Mouse (Mus musculus): ENCODE measurements around the gene Cfap73. TPM values are rescaled to one million over a fixed set of nuclear protein-coding genes. Genes with fewer than 3 reads are reported as not detected.

The Cfap73 gene
- total and polyA plus RNA-seq, 3 experiments = 0.25 TPM; not detected in 2

DNA sequence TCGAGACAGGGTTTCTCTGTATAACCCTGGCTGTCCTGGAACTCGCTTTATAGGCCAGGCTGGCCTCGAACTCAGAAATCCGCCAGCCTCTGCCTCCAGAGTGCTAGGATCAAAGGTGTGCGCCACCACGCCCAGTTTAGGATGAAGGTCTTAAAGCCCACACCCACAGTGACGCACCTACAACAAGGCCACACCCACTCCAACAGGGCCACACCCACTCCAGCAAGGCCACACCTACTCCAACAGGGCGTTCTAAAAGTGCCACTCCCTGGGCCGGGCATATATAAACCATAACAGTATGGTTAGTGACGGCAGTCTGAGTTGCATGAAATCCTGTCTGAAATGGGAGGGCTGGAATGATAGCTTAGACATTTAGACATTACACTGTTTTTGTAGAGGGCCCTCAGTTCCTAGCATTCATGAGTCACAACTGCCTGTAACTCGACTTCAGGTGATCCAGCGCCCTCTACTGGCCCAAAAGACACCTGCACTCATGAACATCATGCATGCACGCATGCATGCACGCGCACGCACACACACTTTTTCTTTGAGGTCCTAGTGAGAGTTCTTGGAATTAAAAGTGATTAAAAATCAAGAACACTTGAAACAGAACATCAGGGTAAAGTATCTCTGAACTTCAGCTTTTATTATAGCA, 43.6 kb downstream of the Cfap73 start (continued):
- TF ChIP-seq ZNF384 (IDR thresholded peaks at IDR 0.05; ENCODE audit: low read depth, low read length) (no peak), NELFE (IDR thresholded peaks at IDR 0.05; ENCODE audit: low read depth, low read length) (no peak)

DNA sequence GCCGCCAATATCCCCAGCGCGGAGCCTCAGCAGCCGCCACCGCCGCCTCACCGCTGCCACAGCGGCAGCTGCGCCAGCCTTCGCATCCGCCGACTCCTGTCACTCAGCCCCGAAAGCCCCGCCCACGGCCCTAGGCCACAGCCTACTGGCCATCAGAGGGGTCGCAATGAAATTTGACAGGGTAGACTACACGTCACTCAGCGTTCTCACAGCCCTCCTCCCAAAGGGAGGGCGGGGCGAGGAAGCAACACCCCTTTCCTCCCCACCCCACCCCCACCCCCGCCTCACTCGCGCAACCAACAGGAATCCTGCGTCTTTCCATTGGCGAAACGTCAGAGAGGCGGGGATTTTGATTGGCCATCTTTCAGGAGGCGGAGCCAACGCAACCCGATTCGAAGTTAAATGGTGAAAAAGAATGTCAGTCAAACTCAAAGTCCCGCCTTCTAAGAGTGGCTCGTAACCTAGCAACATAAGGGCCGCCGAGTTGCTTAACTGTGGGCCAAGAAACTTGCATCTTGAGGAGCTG, 45.4 kb downstream of the Cfap73 start, which contains the start of the genes Tpcn1 and Iqcd:
Gene Tpcn1 (minus strand): TSS at position 105 of the 526 bp plus-strand sequence.
Gene Iqcd (plus strand): TSS at position 448 of the 526 bp plus-strand sequence.
- TF ChIP-seq SIN3A (IDR thresholded peaks at IDR 0.05; ENCODE audit: low read length) (peak; percentile 30; the same call in 1 of the 2 replicates), EP300 (IDR thresholded peaks at IDR 0.05; ENCODE audit: low read depth in 1 of 2, low read length in 2 of 2) (no peak), UBTF (IDR thresholded peaks at IDR 0.05; ENCODE audit: borderline replicate concordance, insufficient read depth, low read depth, low read length) (0 out of 2 replicates have a peak, but pooled peaks have one; percentile 5), POLR2AphosphoS2 (IDR thresholded peaks at IDR 0.05; ENCODE audit: low read length) (peak; percentile 42; the same call in 1 of the 2 replicates), MAFK (IDR thresholded peaks at IDR 0.05; ENCODE audit: borderline replicate concordance, low read depth, low read length) (no peak), CHD2 (IDR thresholded peaks at IDR 0.05; ENCODE audit: low read length) (peak; percentile 86), ZMIZ1 (IDR thresholded peaks at IDR 0.05; ENCODE audit: low read depth, low read length) (peak; percentile 63; the same call in 1 of the 2 replicates), MXI1 (IDR thresholded peaks at IDR 0.05; ENCODE audit: low read depth, low read length) (peak; percentile 65), TCF12 (IDR thresholded peaks at IDR 0.05; ENCODE audit: low read depth, low read length) (peak; percentile 39; the same call in 1 of the 2 replicates), HCFC1 (IDR thresholded peaks at IDR 0.05; ENCODE audit: low read depth, low read length) (peak; percentile 74), TBP (IDR thresholded peaks at IDR 0.05; ENCODE audit: low read depth, low read length) (peak; percentile 29; the same call in 1 of the 2 replicates), POLR2A (IDR thresholded peaks at IDR 0.05; ENCODE audit: control insufficient read depth in 1 of 2, insufficient read depth in 1 of 2, low read depth in 1 of 2, low read length in 2 of 2, poor library complexity in 1 of 2) (peak; percentile 84 to 96; a peak in 3 of 4 replicates), USF1 (IDR thresholded peaks at IDR 0.05; ENCODE audit: low read depth, low read length) (no peak), POLR2AphosphoS5 (IDR thresholded peaks at IDR 0.05; ENCODE audit: borderline replicate concordance, low read depth, low read length) (no peak), NRF1 (IDR thresholded peaks at IDR 0.05; ENCODE audit: insufficient read depth, low read depth, low read length, poor library complexity, severe bottlenecking) (peak; percentile 60), BHLHE40 (IDR thresholded peaks at IDR 0.05; ENCODE audit: borderline replicate concordance, low read depth, low read length) (no peak), ETS1 (IDR thresholded peaks at IDR 0.05; ENCODE audit: low read depth, low read length) (no peak), RCOR1 (IDR thresholded peaks at IDR 0.05; ENCODE audit: low read depth, low read length) (no peak), MAZ (IDR thresholded peaks at IDR 0.05; ENCODE audit: low read depth, low read length) (peak; percentile 58)
- H3K27me3 ChIP-seq (ENCODE audit: control insufficient read depth in 1 of 2, insufficient read depth in 2 of 2, low read length in 2 of 2) = no peaks in the 10 kb centered on the region

More for the DNA sequence above, 45.4 kb downstream of the Cfap73 start, which contains the start of the genes Tpcn1 and Iqcd:
- peak within 1 kb of the TSS; percentile 52 for H3K27ac ChIP-seq (ENCODE audit: control insufficient read depth, low read depth, low read length)
- peak within 1 kb of the TSS; percentile 58 to 94 for H3K4me3 ChIP-seq (ENCODE audit: control insufficient read depth in 1 of 2, insufficient read depth in 1 of 2, low read depth in 2 of 2, low read length in 2 of 2)
- peaks cover 6 to 23% of the 10 kb centered on the region in 2 experiments for H3K4me1 ChIP-seq (ENCODE audit: control insufficient read depth in 1 of 2, insufficient read depth in 2 of 2, low read length in 2 of 2)
- no peaks in the 10 kb centered on the region for H3K9me3 ChIP-seq (replicated peaks; ENCODE audit: insufficient read depth, low read length)
- peaks cover 0 to 12% of the 10 kb centered on the region in 2 experiments; a peak in 2 of 4 replicates for H3K36me3 ChIP-seq (ENCODE audit: control insufficient read depth in 1 of 2, insufficient read depth in 2 of 2, low read length in 2 of 2)
- peak; percentile 98 for DNase-seq (ENCODE audit: low read depth, low spot score)
- peaks cover 5% of the 10 kb centered on the region for H3K79me2 ChIP-seq (ENCODE audit: control insufficient read depth, insufficient read depth, low read length, poor library complexity)
- H3K9ac ChIP-seq (ENCODE audit: control insufficient read depth, low read depth, low read length, poor library complexity, severe bottlenecking) = peak within 1 kb of the TSS; percentile 69

Data from MEL (cell line).